Mouse (Mus musculus) embryo, embryonic 10.5 days (tissue): Measurements from ENCODE around the gene Fam222a.

Experiments
- DNase-seq: peaks from one replicate; pipeline ENCODE4 v3.0.0-alpha.2; 2015; ENCODE audit warnings: low spot score

Gene Fam222a

DNA sequence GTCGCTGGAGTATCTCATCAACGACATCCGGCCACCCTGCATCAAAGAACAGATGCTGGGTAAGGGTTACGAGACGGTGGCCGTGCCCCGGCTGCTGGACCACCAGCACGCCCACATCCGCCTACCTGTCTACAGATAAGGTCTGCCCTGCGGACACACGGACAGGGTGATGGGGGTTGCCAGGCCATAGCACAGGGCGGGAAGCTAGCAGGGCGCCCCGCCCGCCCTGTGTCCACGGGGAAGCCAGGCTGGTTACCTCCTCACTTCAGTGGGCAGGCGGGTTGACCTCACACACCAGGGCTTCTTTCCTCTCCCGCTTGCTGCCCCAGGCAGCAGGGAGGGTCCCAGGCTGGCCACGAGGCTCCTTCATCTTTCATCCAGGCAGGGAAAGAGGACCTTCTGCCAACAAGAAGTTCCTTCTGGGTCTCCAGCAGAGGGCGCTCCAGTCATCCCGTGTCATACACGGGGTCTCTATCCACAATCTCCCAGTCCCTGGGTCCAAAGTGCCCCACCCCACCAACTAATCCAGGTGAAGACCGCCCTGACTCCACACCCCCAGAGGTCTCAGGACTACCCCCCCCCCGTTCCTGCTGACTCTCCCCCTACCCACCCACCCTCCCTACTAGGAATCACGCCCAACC lies 44.3 kb downstream of the Fam222a start:
- peak; percentile 68 for DNase-seq

DNA sequence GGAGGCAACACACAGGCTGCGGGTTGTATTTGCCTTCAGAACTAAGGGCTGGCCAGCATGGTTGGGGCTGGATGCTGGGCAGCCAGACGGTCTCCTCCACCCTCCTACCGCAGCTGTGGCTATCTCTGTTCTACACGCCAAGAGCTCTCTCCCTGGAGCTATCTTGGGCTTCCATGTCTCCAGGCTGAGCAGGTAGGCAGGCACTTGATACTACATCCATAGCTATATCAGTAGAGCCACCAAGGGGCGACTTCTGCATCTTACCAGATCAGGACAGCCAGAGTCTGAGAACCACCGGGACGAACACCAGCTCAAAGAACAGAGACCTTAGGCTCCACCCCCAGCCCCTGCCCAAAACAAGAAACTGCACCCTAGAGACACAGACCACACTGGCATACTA lies 47.0 kb downstream of the Fam222a start:
- no peak for DNase-seq

DNA sequence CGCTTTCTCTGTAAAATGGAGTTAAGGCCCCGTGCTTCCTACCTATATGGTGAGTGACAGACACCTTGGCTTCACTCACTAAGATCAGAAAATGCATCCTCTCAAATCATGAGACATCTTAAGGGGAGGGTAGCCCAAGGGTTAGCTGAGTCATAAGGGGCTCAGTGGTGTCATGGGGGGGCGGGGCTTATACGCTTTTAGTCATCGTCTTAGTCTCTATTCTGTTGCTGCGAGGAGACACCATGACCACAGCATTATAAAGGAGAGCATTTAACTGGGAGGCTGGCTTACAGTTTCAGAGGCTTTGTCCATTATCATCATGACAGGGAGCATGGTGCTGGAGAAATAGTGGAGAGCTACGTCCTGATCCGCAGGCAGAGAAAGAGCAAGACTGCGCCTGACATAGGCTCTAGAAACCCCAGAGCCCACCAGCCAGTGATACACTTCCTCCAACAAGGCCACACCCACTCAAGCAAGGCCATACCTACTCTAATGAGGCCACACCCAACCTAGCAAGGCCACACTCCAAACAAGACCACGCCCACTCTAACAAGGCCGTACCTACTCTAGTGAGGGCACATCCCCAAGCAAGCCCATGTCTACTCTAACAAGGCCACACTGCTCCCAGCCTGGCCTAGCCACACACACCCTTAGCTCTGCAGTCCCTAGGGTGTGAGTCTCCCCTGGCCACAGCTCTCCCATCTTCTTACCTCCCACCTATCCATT lies 48.7 kb downstream of the Fam222a start:
- no peak for DNase-seq

DNA sequence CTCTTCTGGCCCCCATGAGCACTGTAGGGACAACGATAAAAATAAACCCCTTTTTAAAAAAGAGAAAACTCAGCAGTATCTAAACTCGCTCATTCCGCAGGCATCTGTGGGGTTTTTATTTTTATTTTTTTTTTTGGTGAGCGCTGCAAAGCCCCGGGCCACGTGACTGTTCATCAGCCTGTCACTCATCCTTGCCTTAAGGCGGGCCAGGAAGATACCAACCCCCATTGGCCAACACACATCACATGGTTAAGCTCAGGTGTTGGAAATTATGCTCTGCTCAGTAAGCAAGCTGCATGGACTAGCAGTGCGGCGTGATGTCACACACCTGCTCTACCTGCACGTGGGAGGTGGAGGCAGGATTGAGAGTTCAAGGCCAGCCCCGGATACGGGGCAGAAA lies 50.0 kb downstream of the Fam222a start:
- no peak for DNase-seq

DNA sequence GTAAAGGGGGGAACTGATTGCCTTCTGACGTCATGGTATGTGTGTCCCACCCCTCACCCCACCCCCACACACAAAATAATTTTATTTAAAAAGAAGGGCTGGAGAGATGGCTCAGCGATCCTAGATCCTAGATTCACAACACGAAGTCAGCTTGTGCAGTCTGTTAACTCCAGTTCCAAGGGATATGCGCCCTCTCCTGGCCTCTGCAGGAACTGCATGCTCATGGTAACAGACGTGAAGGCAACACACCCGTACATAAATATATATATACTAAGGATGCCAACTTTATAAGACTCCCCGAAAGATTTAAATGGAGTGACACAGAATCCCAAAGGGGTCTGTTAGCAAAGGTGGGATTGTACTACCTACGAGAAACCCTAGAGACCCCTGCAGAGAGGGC lies 51.0 kb downstream of the Fam222a start:
- peak; percentile 89 for DNase-seq

DNA sequence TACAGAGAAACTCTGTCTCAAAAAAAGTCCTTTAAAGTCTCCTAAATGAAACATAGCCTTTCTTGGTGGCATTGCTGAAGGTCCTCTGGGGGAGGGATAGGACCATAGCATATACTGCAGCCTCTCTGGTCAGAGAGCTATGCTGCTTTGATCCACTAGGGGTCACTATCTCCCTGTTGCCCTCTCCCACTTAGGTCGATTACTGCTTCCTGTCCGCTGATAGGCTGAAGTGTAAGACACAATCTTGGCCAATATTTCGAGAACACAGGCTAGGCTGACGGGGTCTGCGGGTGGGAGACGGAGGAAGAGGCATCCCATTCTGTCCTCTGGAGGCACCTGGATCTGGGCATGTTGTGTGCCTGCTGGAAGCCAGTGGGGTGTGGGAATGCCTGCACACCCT lies 52.5 kb downstream of the Fam222a start:
- DNase-seq = peak; percentile 57

DNA sequence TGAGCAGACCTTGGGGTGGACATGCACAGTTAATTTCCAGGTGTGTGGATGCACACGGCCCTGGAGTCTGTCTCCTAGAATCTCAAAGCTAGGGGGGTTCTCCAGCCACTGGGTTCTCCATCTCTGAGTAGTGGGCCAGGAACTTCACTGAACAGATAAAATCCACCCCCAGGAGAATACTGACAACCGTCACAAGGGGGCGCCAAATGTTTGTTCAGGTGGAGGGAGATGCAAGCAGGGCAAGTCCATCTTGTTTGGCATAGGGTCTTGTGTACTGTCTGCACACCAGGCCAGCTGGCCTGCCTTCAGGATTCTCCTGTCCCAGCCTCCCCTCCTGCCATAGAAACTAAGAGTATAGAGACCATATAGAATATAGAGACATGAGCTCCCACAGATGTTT lies 57.8 kb downstream of the Fam222a start:
- DNase-seq = peak; percentile 80

DNA sequence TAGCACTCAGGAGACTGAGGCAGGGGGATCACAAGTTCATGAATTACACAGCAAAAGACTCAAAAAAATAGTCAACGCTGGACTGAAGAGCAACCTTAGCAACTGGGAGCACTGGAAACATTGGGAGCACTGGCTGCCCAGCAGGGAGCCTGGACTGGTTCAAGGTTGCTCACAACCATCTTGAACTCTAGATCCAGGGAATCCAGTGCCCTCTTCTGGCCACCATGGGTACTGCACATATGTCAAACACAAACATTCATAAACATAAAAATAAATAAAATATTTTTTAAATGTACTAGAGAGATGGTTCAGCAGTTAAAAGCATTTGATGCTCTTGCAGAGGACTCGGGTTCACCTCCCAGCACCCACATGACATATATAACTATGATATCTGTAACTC lies 63.5 kb downstream of the Fam222a start:
- peak; percentile 43 for DNase-seq

DNA sequence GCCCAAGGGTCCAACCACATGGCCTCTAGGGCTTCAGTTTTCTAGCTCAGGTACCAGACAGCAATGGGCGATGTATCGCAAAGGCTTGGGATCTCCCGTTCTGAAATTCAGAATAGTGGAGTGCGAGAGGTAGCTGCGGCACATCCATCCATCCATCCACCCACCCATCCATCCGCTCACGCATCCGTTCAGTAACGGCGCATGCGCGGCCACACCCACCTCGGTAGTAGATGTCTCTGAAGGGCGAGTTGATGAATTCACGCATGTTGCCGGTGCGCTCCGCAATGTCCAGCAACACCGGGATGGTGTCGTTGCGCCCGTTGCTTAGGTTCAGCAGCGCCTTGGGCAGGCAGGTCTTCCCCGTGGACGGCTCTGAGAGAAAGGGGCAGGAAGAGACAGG lies 68.3 kb downstream of the Fam222a start:
- no peak for DNase-seq

DNA sequence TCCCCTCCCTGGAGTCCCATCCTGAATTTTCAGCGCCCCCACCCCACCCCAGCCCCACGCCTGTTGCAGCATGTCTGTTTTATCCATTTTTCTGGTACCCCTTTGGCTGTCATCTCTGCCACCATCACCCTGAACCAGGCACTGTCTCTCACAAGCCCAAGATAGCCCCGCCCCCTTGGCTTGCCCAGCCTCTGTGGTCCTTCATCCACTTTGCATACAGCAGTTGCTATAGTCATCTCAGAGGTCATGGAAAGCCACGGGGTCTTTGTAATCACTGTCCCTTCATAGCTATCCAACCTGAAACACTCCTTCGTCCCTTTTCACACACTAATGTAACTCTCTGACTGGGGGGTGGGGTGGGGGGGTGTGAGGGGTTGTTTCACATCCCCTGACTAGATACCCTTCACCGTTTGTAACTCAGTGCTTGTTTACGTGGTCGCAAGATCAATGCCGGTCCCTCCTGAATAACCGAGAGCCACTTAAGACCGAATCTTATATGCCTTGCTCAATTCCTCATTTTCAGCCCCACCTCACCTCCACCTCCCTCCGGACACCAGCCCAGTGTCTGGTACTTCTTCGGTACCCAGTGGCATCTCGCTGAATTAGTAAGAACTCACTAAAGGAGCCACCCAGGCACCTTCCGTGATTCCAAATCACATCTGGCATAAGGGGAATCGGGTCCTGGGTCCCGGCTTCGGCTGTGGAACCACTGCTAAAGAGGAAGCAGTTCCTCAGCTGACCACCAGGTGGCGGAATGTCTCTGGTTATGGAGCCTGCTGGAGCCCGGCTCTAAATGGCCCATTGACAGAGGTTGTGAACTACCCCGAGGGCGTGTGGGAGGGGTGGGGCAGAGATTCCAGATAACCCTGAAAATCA lies 71.2 kb downstream of the Fam222a start:
- DNase-seq = peak; percentile 94

DNA sequence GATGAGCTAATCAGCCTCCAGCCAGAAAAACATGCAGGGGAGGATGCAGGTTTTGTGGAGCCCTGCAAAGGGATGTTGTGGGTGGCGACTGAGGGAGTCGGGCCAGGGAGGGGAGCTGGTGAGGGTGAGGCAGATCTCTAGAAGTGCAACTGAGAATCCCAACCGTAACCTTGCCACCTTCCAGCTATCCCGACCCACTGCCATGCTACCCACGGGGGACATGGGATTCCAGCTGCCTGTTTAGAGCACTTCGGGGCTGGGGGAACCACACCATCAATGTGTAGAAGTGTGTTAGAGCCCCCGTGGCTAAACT lies 71.8 kb downstream of the Fam222a start:
- no peak for DNase-seq

DNA sequence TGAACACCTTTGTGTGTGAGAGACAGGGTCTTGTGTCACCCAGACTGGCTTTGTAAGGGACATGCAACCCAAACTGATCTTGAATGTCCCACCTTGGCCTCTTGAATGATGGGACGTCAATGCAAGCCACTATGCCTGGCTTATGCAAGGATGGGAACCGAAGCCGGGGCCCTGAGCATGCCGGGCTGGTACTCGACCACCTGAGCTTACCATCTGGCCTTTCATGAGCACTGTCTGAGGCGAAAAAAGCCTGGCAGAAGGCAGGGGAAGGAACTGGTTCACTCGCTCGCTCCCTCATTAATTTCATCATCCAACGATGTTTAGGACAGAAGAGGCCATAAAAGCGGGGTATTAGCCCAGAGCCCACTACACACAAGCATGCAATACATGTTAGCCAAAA lies 73.0 kb downstream of the Fam222a start:
- no peak for DNase-seq

DNA sequence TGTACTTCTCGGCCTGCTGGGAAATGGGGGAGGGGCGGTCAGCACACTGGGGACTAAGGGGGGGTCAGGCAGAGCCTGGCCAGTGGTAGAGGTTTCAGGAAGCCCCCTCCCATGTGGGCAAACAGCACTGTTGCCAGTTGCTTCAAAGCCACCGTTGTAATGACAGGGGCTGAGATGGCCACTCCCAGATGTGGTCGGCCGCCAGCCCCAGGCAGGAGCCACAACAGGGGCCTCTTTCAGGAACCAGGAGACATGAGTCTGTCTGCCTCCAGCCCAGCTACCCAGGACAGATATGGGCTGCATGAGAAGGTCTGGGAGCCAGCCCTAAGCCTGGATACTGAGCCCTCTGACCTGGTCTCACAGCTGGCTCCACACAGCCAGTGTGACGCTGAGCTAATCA lies 77.1 kb downstream of the Fam222a start:
- no peak for DNase-seq

DNA sequence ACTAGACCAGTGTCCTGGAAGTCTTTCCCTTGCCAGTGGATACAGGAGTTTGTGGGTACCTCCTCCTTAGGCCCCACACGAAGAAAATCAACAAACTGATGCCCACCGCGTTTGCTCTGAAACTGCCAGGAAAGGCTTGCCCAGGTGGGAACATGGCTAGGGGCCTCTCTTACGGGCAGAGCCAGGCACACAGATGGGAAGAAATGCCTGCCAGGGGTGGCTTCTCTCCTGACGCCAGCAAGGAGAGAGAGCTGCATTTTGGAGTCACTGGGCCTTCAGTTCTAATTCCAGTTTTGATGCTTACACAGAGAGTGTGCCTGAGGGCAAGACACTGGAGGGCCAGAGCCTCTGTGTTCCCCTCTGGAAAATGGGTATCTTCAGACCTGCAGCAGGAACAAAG lies 78.1 kb downstream of the Fam222a start:
- DNase-seq = no peak

DNA sequence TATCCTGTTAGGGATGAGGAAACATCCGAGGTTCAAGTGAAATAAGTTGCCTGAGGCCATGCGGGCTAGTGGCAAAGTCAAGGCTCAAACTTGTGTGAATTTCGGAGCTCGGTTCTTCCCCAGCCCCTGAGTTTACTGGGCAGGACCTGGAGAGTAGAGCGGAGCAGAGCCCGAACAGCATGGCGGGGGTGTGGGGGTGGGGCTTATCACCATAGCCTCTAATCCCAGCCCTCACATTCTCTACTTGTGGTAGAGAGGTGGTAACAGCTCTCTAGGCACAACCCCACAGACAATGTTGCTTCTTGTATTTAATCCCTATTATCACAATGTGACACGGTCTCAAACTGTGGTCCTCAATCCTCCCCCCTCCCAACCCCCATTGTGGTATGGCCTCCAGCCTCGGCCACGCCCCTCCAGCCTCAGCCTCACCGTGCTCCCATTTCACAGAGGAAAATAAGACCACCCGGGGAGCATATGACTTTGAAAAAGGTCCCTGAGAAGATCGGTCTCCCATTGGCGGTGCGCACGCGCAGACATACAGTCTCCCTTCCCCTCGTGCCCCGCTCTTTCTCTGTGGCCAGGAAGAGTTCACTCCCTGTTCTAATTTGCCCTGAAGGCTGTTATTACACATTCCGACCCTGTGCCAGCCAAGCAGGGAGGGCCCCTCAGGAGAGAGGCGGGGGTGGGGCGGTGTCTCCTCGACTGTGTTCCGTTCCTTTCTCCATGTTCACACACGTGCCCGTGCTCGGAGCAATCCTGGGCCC lies 79.6 kb downstream of the Fam222a start:
- peak; percentile 75 for DNase-seq

DNA sequence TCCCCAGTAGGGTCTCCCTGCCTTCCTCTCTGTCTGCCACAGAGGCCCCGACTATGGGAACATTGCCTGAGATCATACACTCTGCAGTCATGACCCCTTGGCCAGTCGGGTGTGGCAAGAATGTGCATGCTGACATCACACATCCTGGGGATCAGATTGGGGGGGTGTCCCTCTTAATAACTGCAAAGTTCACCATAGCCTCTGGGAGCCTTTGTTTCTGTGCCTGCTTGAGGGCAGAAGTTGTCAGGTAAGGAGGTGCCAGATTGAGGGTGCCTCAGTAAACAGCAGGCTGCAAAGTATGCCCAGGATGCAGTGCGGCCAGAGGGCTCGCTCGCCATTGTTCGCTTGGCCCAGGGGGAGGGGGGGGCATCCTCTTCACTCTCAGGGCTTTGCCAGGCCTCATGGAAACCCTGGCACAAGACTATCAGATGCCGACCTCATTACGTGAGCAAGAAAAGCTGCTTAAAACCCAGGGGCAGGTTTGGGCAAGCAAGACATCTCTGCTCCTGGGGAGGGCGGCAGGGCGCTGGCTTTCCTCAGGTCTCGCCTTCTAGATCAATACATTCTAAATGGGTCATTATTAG lies 81.0 kb downstream of the Fam222a start:
- DNase-seq = no peak

DNA sequence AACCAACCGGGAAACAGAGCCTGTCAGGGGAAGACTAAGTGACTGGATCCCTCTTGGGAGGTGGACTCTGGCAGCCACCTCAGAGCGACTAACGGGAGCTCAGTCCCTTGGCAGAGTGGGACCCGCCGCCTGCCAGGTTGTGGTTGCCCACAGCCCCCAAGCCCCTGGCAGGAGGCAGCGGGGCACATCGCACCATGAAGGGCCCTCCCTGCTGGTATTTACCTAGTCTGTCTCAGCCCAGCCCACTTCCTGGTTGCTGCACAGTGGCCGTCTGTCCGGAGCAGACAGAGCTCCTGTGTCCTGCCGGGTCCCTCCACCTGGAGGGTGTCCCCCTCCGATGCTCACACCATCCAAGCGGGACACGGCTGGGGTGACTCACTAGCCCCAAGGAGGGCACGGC lies 83.2 kb downstream of the Fam222a start:
- no peak for DNase-seq

DNA sequence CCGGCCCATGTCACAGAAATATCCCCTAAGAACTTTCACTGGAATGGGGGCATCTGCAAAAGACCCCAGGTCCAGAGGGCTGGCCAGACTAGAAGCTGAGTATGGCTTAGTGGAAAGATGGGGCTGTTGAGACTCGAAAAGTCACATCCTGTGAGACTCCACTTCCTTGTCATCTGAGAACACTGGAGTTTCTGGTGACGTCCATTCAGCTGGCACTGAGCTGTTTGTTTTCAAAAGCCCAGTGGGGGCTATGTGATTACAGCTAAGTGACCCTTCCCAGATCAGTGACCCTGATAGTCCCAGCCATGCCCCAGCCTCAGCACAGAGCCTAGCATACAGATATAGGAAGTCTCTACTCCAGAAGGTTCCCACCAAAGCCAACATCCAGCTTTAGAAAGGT lies 83.6 kb downstream of the Fam222a start:
- DNase-seq = peak; percentile 51

DNA sequence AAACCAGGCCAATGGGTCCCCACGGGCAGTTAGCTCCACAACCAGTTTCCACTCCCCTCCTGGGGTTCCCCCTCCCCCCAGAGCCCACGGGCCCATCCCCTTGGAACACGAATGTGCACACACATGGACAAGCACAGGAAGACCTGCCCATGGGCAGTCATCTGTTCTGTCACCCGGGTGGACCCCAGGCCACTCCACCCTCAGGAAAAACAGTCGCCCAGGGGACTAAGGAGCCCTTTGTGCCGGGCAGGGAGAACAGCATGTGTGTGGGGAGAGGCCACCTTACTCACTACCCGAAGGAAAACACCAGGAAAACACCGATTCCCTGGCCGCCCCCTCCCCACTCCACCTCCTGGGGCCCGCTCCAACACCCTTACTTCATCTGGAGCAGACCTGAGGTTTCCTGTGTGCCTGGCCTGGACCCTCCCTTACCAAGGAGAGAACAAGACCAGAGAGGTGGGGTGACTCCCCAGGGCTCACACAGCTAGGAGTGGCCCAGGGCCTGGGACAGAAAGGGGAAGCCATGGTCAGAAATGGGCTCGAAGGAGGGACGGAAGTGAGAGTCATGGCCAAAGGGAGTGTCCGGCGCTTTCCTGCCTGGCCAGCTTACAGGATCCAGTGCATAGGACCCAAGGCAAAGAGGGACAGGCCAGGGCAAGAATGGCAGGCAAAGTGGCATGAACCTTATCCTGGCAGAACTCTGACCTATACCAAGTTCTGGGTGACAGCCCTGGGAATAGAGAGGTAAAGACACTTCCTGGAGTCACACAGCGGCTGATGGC lies 86.0 kb downstream of the Fam222a start:
- no peak for DNase-seq

DNA sequence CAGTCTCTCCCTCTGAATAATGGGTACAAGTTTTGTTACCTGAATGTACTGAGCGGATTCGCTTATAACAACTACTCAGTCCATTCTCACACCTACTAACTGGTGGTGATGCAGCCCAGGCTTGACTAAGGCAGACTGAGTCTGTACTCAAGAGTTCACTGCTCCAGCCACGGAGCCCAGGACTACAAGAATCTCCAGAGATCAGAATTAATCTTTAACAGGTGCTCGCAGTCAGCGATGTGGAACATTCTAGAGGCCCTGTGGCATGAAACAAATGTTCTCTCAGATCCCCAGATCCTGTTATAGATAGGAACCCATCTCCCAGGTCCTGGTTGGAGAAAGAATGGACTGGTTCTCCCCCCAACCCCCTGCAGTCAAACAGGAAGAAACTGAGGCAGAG lies 87.9 kb downstream of the Fam222a start:
- DNase-seq = no peak

DNA sequence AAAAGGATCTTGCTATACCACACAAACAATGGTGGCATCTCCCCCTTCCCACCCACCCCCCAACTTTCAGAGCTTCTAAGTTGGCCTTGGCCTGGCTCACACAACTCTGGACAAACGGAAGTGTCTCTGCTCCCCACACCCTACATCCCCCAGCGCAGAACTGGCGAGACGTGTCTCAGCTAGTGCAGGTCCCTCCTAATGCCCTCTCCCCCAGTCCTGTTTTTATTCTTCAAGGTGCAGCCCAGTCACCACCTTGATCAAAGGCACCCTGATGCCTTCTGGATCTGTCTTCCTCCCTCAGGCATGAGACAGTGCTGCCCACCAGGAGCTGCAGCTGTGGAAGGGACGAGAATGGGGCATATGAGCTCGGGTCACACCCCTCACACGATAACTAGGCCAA lies 88.5 kb downstream of the Fam222a start:
- DNase-seq = no peak
